Mouse (Mus musculus): ENCODE results near the gene Itpripl2.

GRCm38 (mm10) chr7:118489706-118490665 is 1.8 kb downstream of the Itpripl2 start:
- TF ChIP-seq CTCF (IDR thresholded peaks at IDR 0.05; ENCODE audit: insufficient read depth, low read depth, low read length) (no peak), POLR2A (IDR thresholded peaks at IDR 0.05; ENCODE audit: insufficient read depth, low read depth, low read length) (no peak)
